Mouse (Mus musculus) adrenal gland, postnatal 25 days (tissue): ENCODE measurements around the gene Coro1a. TPM values are rescaled to one million over a fixed set of nuclear protein-coding genes. Genes with fewer than 3 reads are reported as not detected.
A peak's percentile ranks its signal among the peaks of the same experiment; 100 is the strongest.

ENCODE experiments used
- DNase-seq: peaks from one replicate; pipeline ENCODE4 v3.0.0; 2021; ENCODE audit warnings: mixed read lengths
- total RNA-seq: library from RNA; stranded (reverse); gene quantifications from 2 replicates; pipeline ENCODE4 v1.2.3, GENCODE M21; 2021

Coro1a gene
- total RNA-seq, 1 experiment from 2014 or later: 8.0 TPM

DNA sequence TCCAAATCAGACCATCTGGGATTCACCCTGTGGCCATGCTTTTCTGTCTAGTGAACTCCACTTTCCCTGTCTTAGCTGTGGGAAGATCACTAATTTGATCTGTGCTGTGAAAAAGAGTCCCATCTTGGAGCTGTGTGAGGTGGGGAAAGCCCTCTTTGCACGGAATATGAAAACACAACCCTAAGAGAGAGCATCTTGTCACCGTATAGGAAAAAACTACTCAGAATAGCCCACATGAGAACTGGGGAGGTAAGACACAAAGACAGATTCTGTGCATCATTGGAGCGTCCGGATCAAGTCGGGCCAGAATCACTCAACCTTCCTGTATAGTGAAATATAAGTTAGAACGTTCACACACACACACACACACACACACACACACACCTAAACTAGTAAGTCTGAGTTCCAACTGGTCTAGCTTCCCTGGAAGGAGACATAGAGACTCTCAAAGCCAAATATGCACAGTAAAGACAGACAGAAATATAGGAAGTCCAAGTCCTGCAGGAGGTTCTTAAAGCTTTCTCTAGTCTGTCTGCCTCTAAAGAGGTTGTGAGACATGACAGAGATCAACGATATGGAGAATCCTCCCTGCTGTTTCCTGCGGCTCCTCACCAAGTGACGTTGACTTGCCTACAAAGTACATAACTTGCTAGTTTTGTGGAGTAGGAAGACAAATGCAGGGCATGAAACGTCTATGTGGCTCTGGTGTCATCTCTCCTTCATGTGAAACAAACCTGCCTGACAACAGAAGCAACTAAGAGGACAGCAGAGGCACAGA lies 777 bp upstream of the Coro1a start:
- no peak for DNase-seq

DNA sequence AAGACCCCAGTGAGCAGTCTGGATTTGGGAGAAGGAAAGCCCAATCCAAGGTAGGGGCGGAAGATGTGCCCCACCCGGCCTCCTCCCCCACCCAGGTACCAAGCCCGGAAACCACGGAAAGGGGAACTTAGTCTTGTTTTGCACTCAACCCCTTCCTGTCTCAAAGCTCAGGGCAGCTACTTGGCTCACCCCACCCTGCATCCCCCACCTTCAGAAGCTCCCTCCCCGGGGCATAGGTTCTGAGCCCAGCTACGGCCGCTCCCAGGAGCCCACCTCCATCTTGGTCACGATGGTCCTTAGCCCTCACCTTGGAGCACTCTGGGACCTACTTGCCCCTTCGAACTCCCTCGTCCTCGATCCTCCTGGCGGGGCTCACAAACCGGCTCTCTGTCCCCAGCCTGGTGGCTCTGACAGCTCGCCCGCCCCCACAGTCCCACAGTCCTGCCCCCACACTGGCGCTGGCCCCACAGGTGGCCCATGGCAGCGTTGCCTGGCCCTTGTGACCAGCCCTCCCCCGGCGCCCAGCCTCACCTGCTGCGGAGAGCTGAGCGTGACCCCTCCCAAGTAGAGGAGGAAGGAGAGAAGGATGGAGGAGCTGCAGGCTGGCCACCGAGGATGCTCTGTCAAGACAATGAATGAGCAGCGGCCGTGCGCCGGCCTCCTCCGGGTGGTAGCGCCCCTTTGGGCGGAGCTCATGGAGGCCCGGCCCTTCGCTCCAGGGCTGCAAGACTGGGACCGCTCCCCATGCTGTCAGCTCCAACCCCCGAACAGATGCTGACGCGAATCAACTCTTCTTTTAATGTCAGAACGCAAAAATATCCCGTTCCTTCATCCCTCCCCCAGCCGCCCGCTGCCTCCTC lies 3.2 kb downstream of the Coro1a start:
- DNase-seq: peak; percentile 75

DNA sequence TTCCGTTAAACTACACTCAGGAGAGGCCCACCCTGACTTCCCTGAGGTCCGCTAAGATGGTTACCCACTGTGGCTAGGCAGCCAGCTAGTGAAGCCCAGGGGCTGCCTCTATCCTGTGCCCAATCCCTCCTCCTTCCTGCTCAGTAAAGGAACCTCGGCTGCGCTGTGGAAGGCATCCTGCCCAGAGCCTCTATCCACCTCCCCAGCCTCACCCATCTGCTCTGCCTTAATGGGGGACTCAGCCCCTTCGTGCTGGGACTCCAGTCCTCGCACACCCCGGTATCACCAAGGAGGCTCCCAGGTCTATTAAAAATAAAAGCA lies 3.9 kb downstream of the Coro1a start:
- DNase-seq: no peak

DNA sequence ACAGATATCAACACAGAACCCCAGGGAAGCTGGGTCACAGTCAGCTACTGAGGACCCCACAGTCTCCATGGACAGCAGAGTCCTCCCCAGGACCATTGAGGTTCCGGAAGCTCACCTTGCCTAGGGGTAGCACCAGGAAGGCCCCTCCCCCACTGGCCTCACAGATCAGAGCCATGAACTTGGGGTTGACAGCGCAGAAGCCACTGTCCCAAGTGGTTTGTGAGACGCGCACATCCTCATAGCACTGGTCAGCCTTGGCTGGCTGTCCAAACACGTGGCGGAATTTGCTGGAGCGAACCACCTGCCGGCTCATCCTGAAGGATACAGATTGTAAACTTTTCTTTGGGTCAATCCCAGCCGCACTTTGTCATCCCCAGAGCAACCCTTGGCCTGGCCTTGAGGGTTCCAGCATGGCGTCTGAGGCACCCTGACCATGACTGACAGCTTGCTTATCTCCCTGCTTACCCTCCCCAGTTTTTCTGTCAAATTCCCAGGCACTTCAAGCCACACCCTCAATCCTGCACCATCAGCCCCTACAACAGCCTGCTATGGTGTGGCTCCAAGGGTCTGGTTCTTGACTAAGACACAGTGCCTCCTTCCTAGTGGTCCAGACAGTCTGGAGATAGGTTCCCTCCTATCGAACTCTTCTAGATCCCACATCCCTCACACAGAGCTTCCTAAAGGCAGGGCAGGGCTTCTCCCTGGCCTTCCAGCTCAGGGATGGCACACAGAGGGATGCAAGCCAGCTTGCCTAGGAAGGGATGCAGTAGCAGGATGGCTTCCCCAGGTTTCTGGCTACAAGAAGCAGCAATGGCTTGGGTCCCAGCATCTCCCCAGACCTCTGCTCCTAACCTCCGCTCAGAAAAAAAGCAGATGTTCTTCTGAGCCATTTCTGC lies 4.5 kb downstream of the Coro1a start:
- DNase-seq: no peak

DNA sequence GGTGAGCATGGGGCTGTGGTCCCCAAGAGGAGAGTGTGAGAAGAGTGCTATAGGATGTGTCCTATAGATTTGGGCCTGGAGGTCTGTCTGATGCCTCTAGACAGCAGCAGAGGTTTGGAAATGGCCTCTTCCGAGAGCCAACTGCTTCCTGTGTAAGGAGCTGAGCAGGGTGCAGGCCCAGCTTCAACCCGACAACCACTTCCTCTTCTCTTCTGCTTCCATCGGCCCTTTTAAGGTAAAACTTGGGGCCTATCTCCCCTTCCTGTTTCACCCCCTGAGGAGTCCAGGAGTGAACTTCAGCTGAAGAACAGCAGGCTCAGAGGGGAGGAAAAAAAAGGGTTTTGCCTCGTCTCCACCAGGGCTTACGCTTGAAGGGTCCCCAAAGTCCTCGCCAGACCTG lies 5.2 kb downstream of the Coro1a start:
- no peak for DNase-seq

DNA sequence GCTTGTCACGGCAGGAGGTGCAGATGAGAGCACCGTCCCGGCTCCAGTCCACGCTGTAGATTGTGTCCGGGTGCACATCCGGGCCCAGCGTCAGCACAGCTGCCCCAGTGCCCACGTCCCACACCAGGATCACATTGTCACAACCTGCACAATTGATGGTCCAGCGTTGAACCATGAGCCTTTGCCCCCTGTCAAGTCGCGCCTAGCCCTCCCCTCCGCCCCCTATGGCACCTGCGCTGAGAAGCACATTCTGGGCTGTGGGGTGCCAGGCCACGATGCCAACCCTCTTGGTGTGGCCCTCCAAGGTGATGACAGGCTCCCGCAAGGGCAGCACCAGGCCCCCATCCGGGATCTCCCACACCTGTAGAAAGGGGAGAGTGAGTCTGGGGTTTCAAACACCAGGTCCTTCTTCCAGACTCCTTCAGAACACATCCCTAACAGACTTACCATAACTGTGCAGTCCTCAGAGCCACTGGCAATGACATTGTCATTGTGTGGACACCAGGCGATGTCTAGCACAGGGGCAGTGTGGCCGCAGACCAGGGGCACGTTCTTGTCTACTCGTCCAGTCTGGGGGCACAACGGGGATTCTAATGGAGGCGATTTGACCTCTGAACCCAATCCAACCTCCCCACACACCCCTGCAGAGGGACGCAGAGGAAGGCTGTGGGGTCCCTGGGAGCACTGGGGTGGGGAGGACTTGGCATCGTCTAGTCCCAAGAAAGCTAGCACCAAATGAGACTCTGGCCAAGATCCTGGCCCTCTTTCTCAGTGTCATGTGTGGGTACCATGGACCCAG lies 5.8 kb downstream of the Coro1a start:
- DNase-seq: no peak

DNA sequence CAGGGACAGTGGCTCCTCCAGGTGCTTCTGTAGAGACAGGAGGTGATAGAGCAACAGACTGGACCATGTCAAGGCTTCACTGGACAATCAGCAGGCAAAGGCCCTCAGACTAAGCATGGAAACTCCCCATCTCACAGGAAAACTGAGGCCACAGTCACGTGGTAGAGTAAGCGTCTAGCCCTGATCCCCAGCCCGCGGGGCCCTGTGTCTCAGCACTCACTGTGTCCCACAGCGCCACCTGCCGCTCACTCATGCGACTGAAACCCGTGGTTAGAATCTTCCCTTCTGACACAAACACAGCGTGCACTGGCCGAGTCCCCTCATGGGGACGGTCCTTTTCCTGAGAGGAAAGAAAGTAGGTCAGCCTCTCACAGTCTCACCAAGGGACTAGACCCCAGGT lies 6.5 kb downstream of the Coro1a start:
- peak; percentile 90 for DNase-seq

DNA sequence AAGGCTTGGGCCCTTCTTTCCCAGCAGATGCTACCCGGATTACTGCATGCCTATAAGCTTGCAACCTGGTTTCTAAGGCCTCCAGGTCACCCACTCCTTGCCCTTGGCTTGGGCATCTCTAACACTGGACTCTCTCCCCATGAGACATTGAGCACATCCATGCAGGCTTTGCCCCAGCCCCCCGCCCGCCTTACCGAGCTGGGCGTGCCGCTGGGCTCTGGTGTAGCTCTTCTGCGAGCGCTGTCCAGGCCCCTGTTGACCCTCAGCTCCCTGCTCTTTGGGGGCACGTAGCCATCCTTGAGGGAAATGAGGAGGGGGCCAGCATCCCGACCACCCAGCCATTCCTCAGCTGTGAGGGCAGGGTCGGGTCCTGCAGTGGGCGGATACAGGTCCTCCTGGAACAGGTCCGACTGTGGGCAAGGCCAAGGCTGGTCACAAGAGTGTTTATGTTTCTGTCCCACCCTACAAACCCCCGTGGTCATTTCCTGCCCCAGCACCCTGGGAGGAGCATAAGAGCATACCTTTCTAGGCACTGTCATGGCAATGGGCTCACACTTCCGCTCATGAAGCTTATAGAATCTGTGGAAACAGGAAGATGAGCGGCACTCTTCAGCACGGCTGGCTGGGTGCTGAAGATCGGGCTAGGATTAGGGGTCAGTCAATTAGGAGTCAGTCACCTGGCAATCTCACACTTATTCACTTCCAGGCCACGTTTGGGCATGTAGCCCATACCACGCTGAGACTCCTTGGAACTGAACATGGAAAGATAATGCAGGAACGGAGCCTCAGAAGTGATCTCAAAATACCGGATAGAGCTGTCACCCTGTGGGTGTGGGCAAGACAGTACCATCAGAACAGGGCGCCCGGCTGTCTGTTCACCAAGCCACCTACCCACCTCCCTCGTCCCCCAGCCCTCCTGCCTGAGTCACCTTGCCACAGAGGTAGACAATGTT lies 7.2 kb downstream of the Coro1a start:
- DNase-seq: no peak

DNA sequence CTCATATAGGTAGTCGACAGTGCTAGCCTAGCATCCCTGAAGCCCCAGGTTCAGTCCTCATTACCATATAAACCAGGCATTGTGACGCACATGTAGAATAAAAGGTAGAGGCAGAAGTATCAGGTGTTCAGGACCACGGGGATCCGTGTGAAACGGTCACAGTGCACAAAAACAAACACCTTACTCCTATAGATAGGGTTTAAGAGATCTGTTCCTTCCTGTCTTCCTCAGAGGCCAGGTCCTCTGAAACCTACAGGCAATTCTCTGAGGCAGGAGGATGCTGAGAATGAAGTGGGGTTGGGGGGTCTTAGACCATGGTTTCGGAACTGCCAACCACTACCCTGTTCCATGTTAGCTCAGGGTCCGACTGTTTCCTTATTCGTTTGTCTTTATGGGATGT lies 9.7 kb downstream of the Coro1a start:
- DNase-seq: no peak

DNA sequence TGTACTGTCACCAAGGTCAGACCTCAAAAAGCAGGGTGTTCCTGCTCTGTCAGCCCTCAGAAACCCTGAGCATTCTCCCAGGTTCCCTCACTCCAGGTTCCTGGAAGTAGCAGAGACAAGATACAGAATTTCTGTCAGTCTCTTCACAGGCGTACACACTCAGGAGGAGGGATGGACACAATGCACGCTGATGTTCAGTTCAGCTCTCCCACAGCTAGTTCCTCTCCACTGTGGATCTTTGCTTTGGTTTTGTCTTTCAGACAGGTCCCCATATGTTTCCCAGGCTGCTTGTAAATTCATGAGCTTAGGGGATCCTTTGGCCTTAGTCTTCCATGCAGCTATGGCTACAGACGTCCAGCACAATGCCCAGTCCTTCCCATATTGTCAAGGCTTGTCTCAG lies 10.7 kb downstream of the Coro1a start:
- no peak for DNase-seq

DNA sequence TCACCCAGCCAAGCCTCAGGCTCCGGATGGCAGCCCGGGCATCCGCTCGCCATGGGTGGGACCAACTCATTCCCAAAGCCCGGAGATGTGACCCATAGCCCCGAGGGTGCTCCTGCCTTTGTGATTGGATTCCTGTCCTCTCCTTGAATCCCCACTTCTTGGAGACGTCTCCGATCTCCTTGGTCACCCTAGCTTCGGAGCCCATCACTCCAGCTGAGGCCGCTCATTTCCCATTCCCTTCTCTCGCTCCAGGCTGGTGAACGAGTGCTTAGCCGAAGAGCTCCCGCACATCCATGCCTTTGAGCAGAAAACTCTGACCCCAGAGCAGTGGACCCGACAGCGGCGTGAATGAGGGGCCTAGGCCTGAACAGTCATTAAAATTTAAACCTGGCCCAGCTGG lies 11.3 kb downstream of the Coro1a start:
- no peak for DNase-seq

DNA sequence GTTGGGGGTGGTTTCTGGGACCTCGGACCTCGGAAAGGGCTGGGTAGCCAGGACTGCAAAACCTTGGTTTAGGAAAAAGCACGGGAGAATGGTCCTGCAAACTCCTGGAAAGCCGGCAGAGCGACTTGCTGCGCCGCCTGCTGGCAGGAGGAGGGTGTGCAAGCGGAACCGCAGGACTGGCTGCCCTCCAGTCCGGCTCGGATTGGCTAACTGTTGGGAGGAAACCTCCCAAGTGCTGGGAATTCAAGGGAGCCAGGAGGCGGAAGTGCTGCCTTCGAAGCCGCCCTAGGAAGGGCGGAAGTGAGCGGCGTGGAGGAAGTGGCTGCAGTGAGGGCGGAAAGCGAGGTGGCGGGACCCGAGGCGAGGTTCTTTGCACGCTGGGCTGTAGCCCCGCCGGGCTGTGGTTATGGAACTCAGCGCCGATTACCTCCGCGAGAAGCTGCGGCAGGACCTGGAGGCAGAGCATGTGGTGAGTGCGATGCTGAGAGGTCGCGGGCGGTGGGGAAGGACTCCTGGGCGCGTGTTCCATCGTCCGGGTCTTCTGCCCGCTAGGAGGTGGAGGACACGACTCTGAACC lies 11.9 kb downstream of the Coro1a start, which contains the start of gene Slx1b:
Gene Slx1b, minus strand, starts transcription at position 154 of the 577 bp plus-strand sequence.
- peak; percentile 93 for DNase-seq

DNA sequence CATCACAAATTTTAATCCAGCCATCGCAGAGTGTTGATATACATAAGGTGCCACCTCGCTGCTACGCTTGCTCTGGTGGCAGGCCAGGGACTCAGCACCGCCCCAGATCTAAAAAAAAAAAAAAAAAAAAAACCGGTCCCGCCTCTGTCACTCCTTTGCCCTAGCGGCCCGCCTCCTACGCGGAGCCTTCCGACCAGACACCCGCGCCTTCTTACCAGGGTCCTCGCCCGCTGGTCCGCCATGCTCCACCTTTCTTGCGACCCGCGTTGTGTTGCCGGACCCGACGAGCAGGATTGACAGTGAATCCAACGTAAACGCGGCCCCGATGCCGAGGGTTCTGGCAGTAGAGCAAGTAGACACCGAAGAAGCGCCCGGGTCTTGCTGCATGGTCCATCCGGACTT lies 12.4 kb downstream of the Coro1a start, which contains the start of gene Bola2:
Gene Bola2, plus strand, starts transcription at position 192 of the 402 bp plus-strand sequence.
- DNase-seq: peak; percentile 69

DNA sequence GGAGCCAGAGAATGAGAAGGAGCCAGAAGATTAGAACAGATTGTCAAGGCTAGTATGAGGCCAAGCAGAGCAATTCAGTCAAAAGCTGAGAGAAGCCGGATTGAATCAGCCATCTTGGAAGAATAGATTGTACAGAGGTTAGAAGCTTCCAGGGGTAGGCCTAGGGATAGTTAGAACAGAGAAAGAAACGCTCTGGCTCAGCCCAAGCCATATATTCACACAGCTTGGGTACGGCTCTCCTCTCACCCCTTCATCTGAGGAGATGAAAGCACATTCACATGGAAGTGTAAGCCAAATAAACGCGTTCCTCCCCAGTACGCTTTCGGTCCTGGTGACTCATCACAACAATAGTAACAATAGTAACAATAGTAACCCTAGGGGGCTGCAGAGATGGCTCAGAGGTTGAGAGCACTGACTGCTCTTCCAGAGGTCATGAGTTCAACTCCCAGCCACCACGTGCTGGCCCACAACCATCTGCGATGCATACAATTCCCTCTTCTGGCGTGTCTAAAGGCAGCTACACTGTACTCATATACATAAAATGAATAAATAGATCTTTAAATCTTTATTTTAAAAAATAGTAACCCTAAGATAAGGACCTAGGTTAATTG lies 13.0 kb downstream of the Coro1a start:
- no peak for DNase-seq

DNA sequence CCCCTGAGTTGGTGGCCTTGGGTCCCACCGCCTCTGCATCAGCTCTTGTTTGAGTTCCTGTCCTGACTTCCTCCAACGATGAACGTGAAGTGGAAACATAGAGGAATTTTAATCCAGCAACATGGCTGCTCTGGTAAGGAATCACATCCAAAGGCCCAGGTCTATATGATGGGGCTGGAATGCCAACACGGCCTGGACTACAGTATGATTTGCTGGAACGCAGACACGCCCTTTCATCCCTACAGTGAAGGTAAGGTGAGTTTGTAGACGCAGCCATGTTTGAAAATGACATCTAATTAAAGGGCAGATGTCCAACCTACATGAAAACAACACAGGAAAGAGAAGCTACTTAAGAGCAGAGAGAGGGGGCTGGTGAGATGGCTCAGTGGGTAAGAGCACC lies 13.8 kb downstream of the Coro1a start:
- no peak for DNase-seq

DNA sequence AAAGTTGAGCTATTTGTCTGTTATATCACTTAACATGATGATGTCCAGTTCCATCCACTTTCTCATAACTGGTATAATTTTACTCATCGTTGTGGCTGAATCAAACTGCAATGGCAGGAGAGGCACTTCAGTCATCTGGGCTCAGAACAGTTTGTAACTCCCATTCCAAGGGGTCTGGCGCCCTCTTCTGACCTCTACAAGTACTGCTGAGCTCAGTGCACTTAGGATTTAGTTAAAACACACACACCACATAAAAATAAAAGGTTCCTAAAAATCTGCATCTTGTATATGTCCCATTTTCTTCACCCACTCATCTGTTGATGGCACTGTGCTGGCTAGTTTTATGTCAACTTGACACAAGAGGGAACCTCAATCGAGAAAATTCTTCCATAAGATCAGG lies 14.3 kb downstream of the Coro1a start:
- peak; percentile 81 for DNase-seq

DNA sequence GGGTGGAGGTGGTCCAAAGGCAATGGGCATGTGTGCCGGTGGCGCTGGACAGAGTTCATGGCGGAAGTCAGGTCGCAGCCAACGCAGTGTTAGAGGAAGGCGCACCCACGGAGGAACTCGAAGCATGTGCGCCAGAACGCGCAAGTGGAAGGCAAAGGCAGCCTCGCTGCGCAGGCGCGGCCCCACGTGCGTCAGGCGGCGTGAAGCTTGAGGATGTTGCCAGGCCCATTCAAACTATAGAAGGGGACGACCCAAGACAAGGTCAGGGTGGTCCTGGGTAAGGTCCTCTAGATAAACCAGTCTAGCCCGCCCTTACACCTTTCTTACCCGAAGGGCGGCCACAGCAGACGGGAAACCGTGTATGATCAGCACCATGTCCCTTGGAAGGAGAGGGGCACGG lies 15.2 kb downstream of the Coro1a start:
- no peak for DNase-seq

DNA sequence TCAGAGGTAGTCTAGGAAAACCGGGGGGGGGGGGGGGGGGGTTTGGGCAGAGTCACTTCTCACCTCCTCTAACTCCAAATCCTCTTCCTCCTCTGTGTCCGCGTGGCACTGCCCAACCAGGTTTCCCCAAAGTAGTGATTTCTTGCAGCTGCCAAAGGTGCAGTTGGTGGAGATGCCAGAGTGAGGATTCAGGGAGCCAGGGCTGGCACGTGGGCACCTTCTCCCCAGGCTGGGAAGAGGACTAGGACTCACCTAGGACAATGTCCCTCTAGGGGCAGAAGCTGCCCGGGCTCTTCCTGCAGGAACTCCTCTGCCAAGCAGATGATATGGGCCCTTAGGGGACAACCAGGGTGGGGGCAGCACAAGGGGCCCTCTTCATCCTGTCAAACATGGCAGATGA lies 15.9 kb downstream of the Coro1a start:
- DNase-seq: no peak

DNA sequence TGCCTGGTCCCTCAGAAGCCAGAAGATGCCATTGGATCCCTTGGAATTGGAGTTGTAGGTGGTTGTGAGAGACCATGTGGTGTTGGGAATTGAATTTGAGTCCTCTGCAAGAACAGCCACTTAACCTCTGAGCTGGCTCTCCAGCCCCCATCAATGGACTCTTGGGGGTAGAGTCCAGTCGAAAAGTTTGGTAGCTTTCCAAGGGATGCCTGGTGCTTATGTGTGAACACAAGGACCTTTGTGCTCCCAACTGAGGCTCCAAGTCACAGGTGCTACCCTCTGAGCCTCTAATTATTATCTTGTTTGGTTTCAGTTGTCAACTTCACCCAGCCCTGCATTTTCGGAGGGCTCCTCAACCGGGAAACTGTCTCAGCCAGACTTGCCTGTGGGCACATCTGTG lies 16.9 kb downstream of the Coro1a start:
- no peak for DNase-seq

DNA sequence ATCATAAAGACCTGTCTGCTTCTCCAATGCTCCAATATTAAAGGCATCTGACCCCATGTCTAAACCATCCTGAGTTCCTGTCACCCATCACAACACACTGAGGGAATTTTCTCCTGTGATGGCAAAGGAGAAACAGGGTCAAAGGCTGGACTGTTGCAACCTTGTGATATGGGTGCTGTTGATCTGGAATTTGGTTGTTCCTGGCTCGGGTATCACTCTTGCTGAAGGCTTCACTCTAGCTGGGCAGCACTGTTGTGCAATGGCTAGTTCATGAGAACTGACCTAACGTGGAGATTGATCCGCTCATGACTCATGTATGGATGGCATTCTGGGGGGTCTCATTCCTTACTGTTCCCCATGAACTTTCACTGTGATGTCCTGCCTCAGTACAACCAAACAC lies 18.6 kb downstream of the Coro1a start:
- DNase-seq: no peak
